Mouse (Mus musculus) liver, adult 2 months (tissue): ENCODE results near the gene Ssbp4.

ENCODE experiments used
- CTCF ChIP-seq: fragments of 200-500 bp; IDR thresholded peaks from 2 replicates; pipeline ENCODE4 v1.5.1; 2011; ENCODE audit warnings: low read depth, low read length, control low read depth
- POLR2A ChIP-seq: fragments of 200-500 bp; IDR thresholded peaks from 2 replicates; pipeline ENCODE4 v1.6.1; 2011; ENCODE audit warnings: low read length, control low read depth; ENCODE audit not compliant: insufficient read depth; ENCODE audit errors: extremely low read depth

GRCm38 (mm10) chr8:70584606-70585257, 23.9 kb downstream of the Ssbp4 start:
- TF ChIP-seq CTCF (no peak), POLR2A (no peak)
